Mouse (Mus musculus) CH12.LX (cell line): ENCODE data around the gene Gm3269. TPM values are rescaled to one million over a fixed set of nuclear protein-coding genes. Genes with fewer than 3 reads are reported as not detected.

Experiments
- polyA plus RNA-seq: library from polyadenylated mRNA; unstranded; fragments of >175 nt; gene quantifications from 2 replicates; pipeline ENCODE4 v1.2.1, GENCODE M21; 2012; ENCODE audit warnings: low read depth; ENCODE audit not compliant: insufficient read length
- total RNA-seq, 2 experiments: library from RNA; depleted of rRNA; stranded (reverse); fragments of 300-350 nt in 1 of 2; fragments of >200 nt in 1 of 2; gene quantifications; 2 replicates each; pipeline ENCODE4 v1.2.3; 2012 to 2014

The Gm3269 gene
- total and polyA plus RNA-seq, 3 experiments: not detected

Other genes with a start within 250 kb of the Gm3269 start
- not detected in 2 replicates for gene Gm8159, start 205.8 kb upstream of the Gm3269 start, total RNA-seq (2012; rRNA removed)
- gene Gm8159, start 205.8 kb upstream of the Gm3269 start, total RNA-seq (2014; rRNA removed): not detected in 2 replicates
- not detected in 2 replicates for gene Gm8159, start 205.8 kb upstream of the Gm3269 start, polyA plus RNA-seq
- not detected in 2 replicates for gene Gm3239, start 173.9 kb upstream of the Gm3269 start, total RNA-seq (2012; rRNA removed)
- gene Gm3239, start 173.9 kb upstream of the Gm3269 start, total RNA-seq (2014; rRNA removed): not detected in 2 replicates
- not detected in 2 replicates for gene Gm3239, start 173.9 kb upstream of the Gm3269 start, polyA plus RNA-seq
- not detected in 2 replicates for gene Gm7876, start 128.9 kb upstream of the Gm3269 start, total RNA-seq (2012; rRNA removed)
- not detected in 2 replicates for gene Gm7876, start 128.9 kb upstream of the Gm3269 start, total RNA-seq (2014; rRNA removed)
- not detected in 2 replicates for gene Gm7876, start 128.9 kb upstream of the Gm3269 start, polyA plus RNA-seq
- gene Gm3252, start 111.3 kb upstream of the Gm3269 start, total RNA-seq (2012; rRNA removed): not detected in 2 replicates
- not detected in 2 replicates for gene Gm3252, start 111.3 kb upstream of the Gm3269 start, total RNA-seq (2014; rRNA removed)
- gene Gm3252, start 111.3 kb upstream of the Gm3269 start, polyA plus RNA-seq: not detected in 2 replicates
- not detected in 2 replicates for gene Gm9602, start 61.8 kb upstream of the Gm3269 start, total RNA-seq (2012; rRNA removed)
- gene Gm9602, start 61.8 kb upstream of the Gm3269 start, total RNA-seq (2014; rRNA removed): not detected in 2 replicates
- gene Gm9602, start 61.8 kb upstream of the Gm3269 start, polyA plus RNA-seq: not detected in 2 replicates
- gene Gm3264, start 17.5 kb downstream of the Gm3269 start, total RNA-seq (2012; rRNA removed): not detected in 2 replicates
- gene Gm3264, start 17.5 kb downstream of the Gm3269 start, total RNA-seq (2014; rRNA removed): not detected in 2 replicates
- not detected in 2 replicates for gene Gm3264, start 17.5 kb downstream of the Gm3269 start, polyA plus RNA-seq
- not detected in 2 replicates for gene Gm3278, start 54.3 kb downstream of the Gm3269 start, total RNA-seq (2012; rRNA removed)
- not detected in 2 replicates for gene Gm3278, start 54.3 kb downstream of the Gm3269 start, total RNA-seq (2014; rRNA removed)
- gene Gm3278, start 54.3 kb downstream of the Gm3269 start, polyA plus RNA-seq: not detected in 2 replicates
- gene Gm8297, start 145.8 kb downstream of the Gm3269 start, total RNA-seq (2012; rRNA removed): not detected in 2 replicates
- gene Gm8297, start 145.8 kb downstream of the Gm3269 start, total RNA-seq (2014; rRNA removed): not detected in 2 replicates
- gene Gm8297, start 145.8 kb downstream of the Gm3269 start, polyA plus RNA-seq: not detected in 2 replicates
- not detected in 2 replicates for gene Gm3298, start 177.8 kb downstream of the Gm3269 start, total RNA-seq (2012; rRNA removed)
- gene Gm3298, start 177.8 kb downstream of the Gm3269 start, total RNA-seq (2014; rRNA removed): not detected in 2 replicates
- not detected in 2 replicates for gene Gm3298, start 177.8 kb downstream of the Gm3269 start, polyA plus RNA-seq
- gene 4930555G01Rik, start 212.5 kb downstream of the Gm3269 start, total RNA-seq (2012; rRNA removed): not detected in 2 replicates
- gene 4930555G01Rik, start 212.5 kb downstream of the Gm3269 start, total RNA-seq (2014; rRNA removed): not detected in 2 replicates
- gene 4930555G01Rik, start 212.5 kb downstream of the Gm3269 start, polyA plus RNA-seq: not detected in 2 replicates
- gene Gm8281, start 232.9 kb downstream of the Gm3269 start, total RNA-seq (2012; rRNA removed): not detected in 2 replicates
- not detected in 2 replicates for gene Gm8281, start 232.9 kb downstream of the Gm3269 start, total RNA-seq (2014; rRNA removed)
- gene Gm8281, start 232.9 kb downstream of the Gm3269 start, polyA plus RNA-seq: not detected in 2 replicates